Mouse (Mus musculus) MEL (cell line): ENCODE measurements around the gene Map10. TPM values are rescaled to one million over a fixed set of nuclear protein-coding genes. Genes with fewer than 3 reads are reported as not detected.

ENCODE experiments used
- DNase-seq: peaks from one replicate; pipeline ENCODE4 v3.0.0; 2011; ENCODE audit warnings: low read depth, low spot score
- H3K27ac ChIP-seq: 2 replicates; pipeline ENCODE4 v1.5.1; 2012; ENCODE audit warnings: low read depth, mild to moderate bottlenecking, control low read depth, low read length, moderate library complexity; ENCODE audit not compliant: control insufficient read depth
- H3K27me3 ChIP-seq, 2 experiments: fragments of 150-350 bp in 1 of 2; sonication (generic) in 1 of 2; 2 replicates each; pipeline ENCODE4 v1.6.1; 2012; ENCODE audit warnings: low read length in 2 of 2, mild to moderate bottlenecking in 2 of 2, improper control_type of control experiment in 1 of 2, moderate library complexity in 1 of 2; ENCODE audit not compliant: insufficient read depth in 2 of 2, control insufficient read depth in 1 of 2
- H3K36me3 ChIP-seq, 2 experiments: 2 replicates each; pipeline ENCODE4 v1.6.1; 2012 to 2014; ENCODE audit warnings: low read length in 2 of 2, improper control_type of control experiment in 1 of 2, inconsistent platforms in 1 of 2, mild to moderate bottlenecking in 1 of 2; ENCODE audit not compliant: insufficient read depth in 2 of 2, control insufficient read depth in 1 of 2
- H3K4me1 ChIP-seq, 2 experiments: fragments of 150-350 bp in 1 of 2; sonication (generic) in 1 of 2; 2 replicates each; pipeline ENCODE4 v1.6.1; 2012; ENCODE audit warnings: low read length in 2 of 2, improper control_type of control experiment in 1 of 2, mild to moderate bottlenecking in 1 of 2; ENCODE audit not compliant: insufficient read depth in 2 of 2, control insufficient read depth in 1 of 2
- H3K4me3 ChIP-seq, 2 experiments: fragments of 150-350 bp in 1 of 2; sonication (generic) in 1 of 2; 2 replicates each; pipeline ENCODE4 v1.5.1; 2012; ENCODE audit warnings: low read depth in 2 of 2, low read length in 2 of 2, mild to moderate bottlenecking in 2 of 2, moderate library complexity in 2 of 2, control low read depth in 1 of 2, improper control_type of control experiment in 1 of 2; ENCODE audit not compliant: control insufficient read depth in 1 of 2, insufficient read depth in 1 of 2
- H3K79me2 ChIP-seq: 2 replicates; pipeline ENCODE4 v1.6.1; 2012; ENCODE audit warnings: mild to moderate bottlenecking, low read length, moderate library complexity; ENCODE audit not compliant: control insufficient read depth, poor library complexity, insufficient read depth
- H3K9ac ChIP-seq: 2 replicates; pipeline ENCODE4 v1.6.1; 2012; ENCODE audit warnings: low read depth, mild to moderate bottlenecking, control low read depth, low read length, moderate library complexity; ENCODE audit not compliant: control insufficient read depth, poor library complexity, severe bottlenecking
- H3K9me3 ChIP-seq: fragments of 150-350 bp; sonication (generic); replicated peaks from 2 replicates; pipeline ENCODE4 v1.6.1; 2012; ENCODE audit warnings: mild to moderate bottlenecking, low read length, improper control_type of control experiment, moderate library complexity; ENCODE audit not compliant: insufficient read depth
- BHLHE40 ChIP-seq: IDR thresholded peaks from 2 replicates; pipeline ENCODE4 v1.6.1; 2012; ENCODE audit warnings: low read depth, mild to moderate bottlenecking, inconsistent platforms, low read length, improper control_type of control experiment, borderline replicate concordance
- E2F4 ChIP-seq: IDR thresholded peaks from 2 replicates; pipeline ENCODE4 v1.6.1; 2011; ENCODE audit warnings: low read depth, low read length, improper control_type of control experiment, borderline replicate concordance
- GATA1 ChIP-seq: IDR thresholded peaks from 2 replicates; pipeline ENCODE4 v1.6.1; 2011; ENCODE audit warnings: low read depth, low read length, improper control_type of control experiment
- HCFC1 ChIP-seq: IDR thresholded peaks from 2 replicates; pipeline ENCODE4 v1.6.1; 2012; ENCODE audit warnings: low read depth, mild to moderate bottlenecking, inconsistent platforms, low read length, improper control_type of control experiment, moderate library complexity
- MAFK ChIP-seq: IDR thresholded peaks from 2 replicates; pipeline ENCODE4 v1.6.1; 2011; ENCODE audit warnings: low read depth, mild to moderate bottlenecking, low read length, improper control_type of control experiment, borderline replicate concordance
- MAX ChIP-seq: IDR thresholded peaks from 2 replicates; pipeline ENCODE4 v1.6.1; 2011; ENCODE audit warnings: low read length, improper control_type of control experiment
- MXI1 ChIP-seq: IDR thresholded peaks from 2 replicates; pipeline ENCODE4 v1.6.1; 2011; ENCODE audit warnings: mild to moderate bottlenecking, low read depth, low read length, improper control_type of control experiment
- MYB ChIP-seq: IDR thresholded peaks from 2 replicates; pipeline ENCODE4 v1.6.1; 2011; ENCODE audit warnings: mild to moderate bottlenecking, low read depth, low read length, improper control_type of control experiment
- MYC ChIP-seq: IDR thresholded peaks from 2 replicates; pipeline ENCODE4 v1.6.1; 2011; ENCODE audit warnings: low read depth, mild to moderate bottlenecking, low read length, improper control_type of control experiment, moderate library complexity
- POLR2A ChIP-seq, 2 experiments: IDR thresholded peaks; 2 replicates each; pipeline ENCODE4 v1.6.1; 2011 to 2012; ENCODE audit warnings: low read length in 2 of 2, mild to moderate bottlenecking in 2 of 2, control low read depth in 1 of 2, improper control_type of control experiment in 1 of 2, low read depth in 1 of 2, moderate library complexity in 1 of 2; ENCODE audit not compliant: control insufficient read depth in 1 of 2, insufficient read depth in 1 of 2, poor library complexity in 1 of 2
- POLR2AphosphoS5 ChIP-seq: IDR thresholded peaks from 2 replicates; pipeline ENCODE4 v1.6.1; 2012; ENCODE audit warnings: low read depth, borderline replicate concordance, mild to moderate bottlenecking, inconsistent platforms, low read length, moderate library complexity, mixed read lengths
- RAD21 ChIP-seq: IDR thresholded peaks from 2 replicates; pipeline ENCODE4 v1.6.1; 2011; ENCODE audit warnings: mild to moderate bottlenecking, low read depth, low read length, improper control_type of control experiment
- USF1 ChIP-seq: IDR thresholded peaks from 2 replicates; pipeline ENCODE4 v1.6.1; 2014; ENCODE audit warnings: low read depth, mild to moderate bottlenecking, inconsistent platforms, low read length, improper control_type of control experiment, moderate library complexity
- ZC3H11A ChIP-seq: IDR thresholded peaks from 2 replicates; pipeline ENCODE4 v1.6.1; 2012; ENCODE audit warnings: low read depth, mild to moderate bottlenecking, inconsistent platforms, low read length, improper control_type of control experiment
- ZMIZ1 ChIP-seq: IDR thresholded peaks from 2 replicates; pipeline ENCODE4 v1.6.1; 2012; ENCODE audit warnings: low read depth, mild to moderate bottlenecking, inconsistent platforms, low read length, improper control_type of control experiment, moderate library complexity
- ZNF384 ChIP-seq: IDR thresholded peaks from 2 replicates; pipeline ENCODE4 v1.6.1; 2012; ENCODE audit warnings: low read depth, mild to moderate bottlenecking, inconsistent platforms, low read length, improper control_type of control experiment
- polyA plus RNA-seq, 2 experiments: library from polyadenylated mRNA; stranded (reverse) in 1 of 2; unstranded in 1 of 2; fragments of >175 nt in 1 of 2; fragments of >200 nt in 1 of 2; gene quantifications; 2 replicates each; pipeline versions ENCODE4 v1.2.1 to v1.2.4; 2012; ENCODE audit warnings: low replicate concordance in 2 of 2, low read depth in 1 of 2; ENCODE audit not compliant: insufficient read length in 2 of 2, insufficient read depth in 1 of 2, missing spikeins in 1 of 2
- total RNA-seq: library from RNA; depleted of rRNA; stranded (reverse); fragments of 300-350 nt; gene quantifications from 2 replicates; pipeline ENCODE4 v1.2.3, GENCODE M21; 2012

Map10 gene
- total and polyA plus RNA-seq, 3 experiments = not detected

DNA sequence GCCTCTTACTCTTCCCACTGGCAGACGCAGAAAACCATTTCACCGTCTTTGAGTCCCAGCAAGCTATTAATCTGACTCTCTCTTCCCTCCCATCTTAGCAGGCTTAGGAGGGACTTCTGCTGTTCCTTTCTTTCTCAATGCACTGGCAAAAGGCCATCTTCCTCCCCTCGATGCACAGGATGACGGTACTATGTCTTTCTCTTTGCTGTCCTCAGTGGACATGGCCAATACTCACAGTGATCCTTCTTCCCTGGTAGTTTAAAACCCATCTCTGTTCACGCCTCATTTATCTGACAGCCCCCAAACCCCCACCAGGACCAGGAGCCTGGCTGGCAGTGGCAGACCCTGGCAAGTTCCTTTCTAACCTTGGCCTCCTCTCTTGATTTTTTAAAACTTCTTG lies 22.8 kb downstream of the Map10 start:
- Histone ChIP-seq H3K9ac (no peak overlapping the region), H3K27me3 (no peaks in the 10 kb centered on the region), H3K4me1 (no peaks in the 10 kb centered on the region), H3K27ac (no peak overlapping the region), H3K9me3 (no peaks in the 10 kb centered on the region), H3K4me3 (no peak overlapping the region), H3K36me3 (no peaks in the 10 kb centered on the region), H3K79me2 (no peaks in the 10 kb centered on the region)
- TF ChIP-seq POLR2A (IDR thresholded peaks at IDR 0.05; ENCODE audit: control insufficient read depth in 1 of 2, insufficient read depth in 1 of 2, low read depth in 1 of 2, low read length in 2 of 2, poor library complexity in 1 of 2) = no peak
- no peak for TF ChIP-seq ZMIZ1
- TF ChIP-seq BHLHE40 = no peak
- TF ChIP-seq ZC3H11A = no peak
- no peak for DNase-seq

DNA sequence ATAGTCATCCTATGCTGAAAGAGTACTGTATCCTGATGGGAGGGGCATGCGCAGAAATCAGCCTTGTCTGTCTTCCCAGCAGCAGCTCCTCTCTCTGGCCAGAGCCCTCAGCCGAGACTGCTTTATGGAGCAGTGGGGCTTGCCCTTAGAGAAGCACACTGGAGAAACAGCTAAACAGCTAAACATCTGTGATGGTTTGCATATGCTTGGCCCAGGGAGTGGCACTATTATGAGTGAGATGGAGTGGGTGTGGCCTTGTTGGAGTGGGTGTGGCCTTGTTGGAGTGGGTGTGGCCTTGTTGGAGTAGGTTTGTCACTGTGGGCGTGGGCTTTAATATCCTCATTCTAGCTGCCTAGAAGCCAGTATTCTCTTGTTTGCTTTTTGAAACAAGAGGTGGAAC lies 23.6 kb downstream of the Map10 start:
- H3K9me3 ChIP-seq = no peaks in the 10 kb centered on the region
- no peaks in the 10 kb centered on the region for H3K4me1 ChIP-seq
- H3K27me3 ChIP-seq = no peaks in the 10 kb centered on the region
- no peaks in the 10 kb centered on the region for H3K79me2 ChIP-seq
- H3K27ac ChIP-seq = no peak overlapping the region
- DNase-seq = no peak
- H3K4me3 ChIP-seq = no peak overlapping the region
- H3K36me3 ChIP-seq = no peaks in the 10 kb centered on the region
- no peak overlapping the region for H3K9ac ChIP-seq
- no peak for TF ChIP-seq MYC
- no peak for TF ChIP-seq HCFC1
- TF ChIP-seq USF1 = no peak
- TF ChIP-seq GATA1 = no peak
- TF ChIP-seq MYB = no peak

DNA sequence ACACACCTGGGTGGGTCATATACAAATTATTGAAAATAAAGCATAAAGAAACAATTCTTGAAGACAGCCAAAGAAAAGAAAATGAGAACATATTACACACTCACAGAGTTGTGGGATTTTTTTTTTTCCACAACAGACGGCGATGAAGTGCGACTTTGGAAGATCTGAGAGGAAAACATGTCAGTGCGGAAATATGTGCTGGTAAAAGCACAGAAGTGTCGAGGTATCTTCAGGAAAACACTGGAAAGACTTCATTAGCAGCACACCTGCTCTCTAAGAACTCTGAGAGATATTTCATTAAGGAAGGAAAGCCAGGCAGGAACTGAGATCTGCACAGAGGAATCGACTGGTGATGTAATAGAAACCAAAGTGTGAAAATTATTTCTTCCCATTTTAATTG lies 26.3 kb downstream of the Map10 start:
- no peak for DNase-seq
- no peaks in the 10 kb centered on the region for H3K27me3 ChIP-seq
- TF ChIP-seq POLR2A (IDR thresholded peaks at IDR 0.05; ENCODE audit: control insufficient read depth in 1 of 2, insufficient read depth in 1 of 2, low read depth in 1 of 2, low read length in 2 of 2, poor library complexity in 1 of 2) (no peak), ZNF384 (no peak), MAFK (no peak), RAD21 (no peak), USF1 (no peak), POLR2AphosphoS5 (no peak), ZC3H11A (no peak), MXI1 (no peak), E2F4 (no peak), MAX (no peak)
- H3K79me2 ChIP-seq = no peaks in the 10 kb centered on the region
- H3K4me1 ChIP-seq = no peaks in the 10 kb centered on the region
- no peaks in the 10 kb centered on the region for H3K9me3 ChIP-seq
- no peak overlapping the region for H3K9ac ChIP-seq
- no peak overlapping the region for H3K4me3 ChIP-seq
- H3K36me3 ChIP-seq = no peaks in the 10 kb centered on the region
- H3K27ac ChIP-seq = no peak overlapping the region
